Comparison of ENCODE assay signal across 8 mouse cellular contexts in genomic region chr9:53705491-53705991, GRCm38 (mm10). TPM values are rescaled to one million over a fixed set of nuclear protein-coding genes. Genes with fewer than 3 reads are reported as not detected.
DNase-seq lines count a peak whose midpoint lies in the region; ATAC-seq and TF ChIP-seq lines count a peak whose summit lies in the region.

No protein-coding gene starts in this region.

- intact Hi-C loops in gastrocnemius, adult 2 months (cut with DNase I) = no loop called here
- intact Hi-C loops in gastrocnemius, postnatal 14 days (cut with DNase I; ENCODE audit: low total_unique reads) = no loop called here

- no peak overlapping the region for H3K27ac ChIP-seq in gastrocnemius, adult 2 months
- H3K27ac ChIP-seq in intestine, embryonic 16.5 days (ENCODE audit: low read length) = no peak overlapping the region
- no peak overlapping the region for H3K27ac ChIP-seq in olfactory bulb, adult 2 months (ENCODE audit: insufficient read depth, low read depth, low read length)

- peak overlapping the region; percentile 66 for H3K4me3 ChIP-seq in gastrocnemius, adult 2 months
- H3K4me3 ChIP-seq in intestine, embryonic 16.5 days (ENCODE audit: low read length) = peak overlapping the region; percentile 50
- peak overlapping the region; percentile 63 for H3K4me3 ChIP-seq in olfactory bulb, adult 2 months (ENCODE audit: insufficient read depth, low read depth, low read length)

- peak; percentile 69; the same call in 1 of the 2 replicates for ATAC-seq in intestine, embryonic 16.5 days

- peaks cover 4% of the 10 kb centered on the region for H3K4me1 ChIP-seq in intestine, embryonic 16.5 days (ENCODE audit: control insufficient read depth, insufficient read depth, low read length)
- peaks cover 3% of the 10 kb centered on the region; the same call in 1 of the 2 replicates for H3K4me1 ChIP-seq in olfactory bulb, adult 2 months (ENCODE audit: control insufficient read depth, insufficient read depth, low read length)

- TF ChIP-seq POLR2A in olfactory bulb, adult 2 months (IDR thresholded peaks at IDR 0.05; ENCODE audit: insufficient read depth, low read depth, low read length) = no peak

- peak; percentile 19 for DNase-seq in gastrocnemius, adult 2 months
- no peak for DNase-seq in gastrocnemius, adult 18-20 months (ENCODE audit: low spot score)
- peak; percentile 6 for DNase-seq in cerebellum, adult 11-12 months
- DNase-seq in gastrocnemius, postnatal 14 days = peak; percentile 4
- peak; percentile 5 to 15 for DNase-seq in lung, adult 18-20 months
- peak; percentile 69 for DNase-seq in thymus, postnatal 4 days

- H3K27me3 ChIP-seq in intestine, embryonic 16.5 days (replicated peaks; ENCODE audit: control insufficient read depth, insufficient read depth, low read length) = no peaks in the 10 kb centered on the region

- H3K36me3 ChIP-seq in intestine, embryonic 16.5 days (ENCODE audit: control insufficient read depth, insufficient read depth, low read length) = no peaks in the 10 kb centered on the region

- peak overlapping the region; percentile 92 for H3K4me2 ChIP-seq in intestine, embryonic 16.5 days (ENCODE audit: low read depth, low read length)

- no peak for TF ChIP-seq CTCF in gastrocnemius, adult 2 months (IDR thresholded peaks at IDR 0.05)
- no peak for TF ChIP-seq CTCF in olfactory bulb, adult 2 months (IDR thresholded peaks at IDR 0.05; ENCODE audit: insufficient read depth, low read depth, low read length)

- H3K9ac ChIP-seq in intestine, embryonic 16.5 days (ENCODE audit: low read depth, low read length) = peak overlapping the region; percentile 41

- H3K9me3 ChIP-seq in intestine, embryonic 16.5 days (ENCODE audit: control insufficient read depth, low read length) = no peaks in the 10 kb centered on the region; the same call in 1 of the 2 replicates

- WGBS in intestine, embryonic 16.5 days = 1% methylated on average over 28 of the region's 28 CpGs
- WGBS in olfactory bulb, adult 2 months = under 1% methylated on average over 28 of the region's 28 CpGs

RNA-seq across cellular contexts. Expression of gene Rab39, which starts 0.5 kb away (rescaled TPM):
- under 1 TPM in 1 of 2 experiments, not detected in 1; 0.11 TPM for total RNA-seq in gastrocnemius, adult 2 months (2021)
- total RNA-seq in gastrocnemius, adult 18-20 months (2021) = not detected
- total RNA-seq in gastrocnemius, postnatal 14 days (2021) = not detected
- 0.40 and 0.43 TPM in 2 replicates for polyA plus RNA-seq in intestine, embryonic 16.5 days (2015; fragmentation: Nextera tagmentation; extraction: Ambion mirVana)
- not detected in 2 replicates for polyA plus RNA-seq in olfactory bulb, adult 2 months (2012; ENCODE audit: insufficient read depth, insufficient read length, low replicate concordance, missing spikeins)

RNA-seq across cellular contexts. Expression of gene Cul5, which starts 35.7 kb away (rescaled TPM):
- total RNA-seq in gastrocnemius, adult 2 months (2021) = 10 to 100 TPM; 77.2 to 80.3 TPM
- 10 to 100 TPM; 76.7 to 77.9 TPM for total RNA-seq in gastrocnemius, adult 18-20 months (2021)
- 10 to 100 TPM; 52.3 to 53.6 TPM for total RNA-seq in gastrocnemius, postnatal 14 days (2021)
- polyA plus RNA-seq in intestine, embryonic 16.5 days (2015; fragmentation: Nextera tagmentation; extraction: Ambion mirVana) = 20.3 and 22.4 TPM in 2 replicates
- polyA plus RNA-seq in olfactory bulb, adult 2 months (2012; ENCODE audit: insufficient read depth, insufficient read length, low replicate concordance, missing spikeins) = not detected in 2 replicates
